Mouse (Mus musculus): ENCODE measurements around the gene Glb1.

Gene Glb1

DNA sequence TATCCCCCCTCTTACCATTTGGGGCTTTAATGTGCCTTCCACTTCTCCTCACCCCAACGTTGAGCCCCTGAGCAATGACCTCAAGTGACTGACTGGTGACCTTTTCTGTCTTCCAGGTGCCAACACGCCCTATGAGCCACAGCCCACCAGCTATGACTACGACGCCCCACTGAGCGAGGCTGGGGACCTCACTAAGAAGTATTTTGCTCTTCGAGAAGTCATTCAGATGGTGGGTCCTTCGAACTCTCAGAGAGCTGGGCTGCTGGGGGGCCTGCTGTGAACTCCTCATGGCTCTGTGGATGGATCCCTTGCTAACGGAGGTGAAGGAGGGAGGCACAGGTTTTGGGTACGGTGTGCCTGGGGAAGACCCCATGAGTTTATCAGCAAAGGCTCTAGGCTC lies 42.0 kb downstream of the Glb1 start:
- no peak for DNase-seq (ENCODE audit: inconsistent ontology term)

DNA sequence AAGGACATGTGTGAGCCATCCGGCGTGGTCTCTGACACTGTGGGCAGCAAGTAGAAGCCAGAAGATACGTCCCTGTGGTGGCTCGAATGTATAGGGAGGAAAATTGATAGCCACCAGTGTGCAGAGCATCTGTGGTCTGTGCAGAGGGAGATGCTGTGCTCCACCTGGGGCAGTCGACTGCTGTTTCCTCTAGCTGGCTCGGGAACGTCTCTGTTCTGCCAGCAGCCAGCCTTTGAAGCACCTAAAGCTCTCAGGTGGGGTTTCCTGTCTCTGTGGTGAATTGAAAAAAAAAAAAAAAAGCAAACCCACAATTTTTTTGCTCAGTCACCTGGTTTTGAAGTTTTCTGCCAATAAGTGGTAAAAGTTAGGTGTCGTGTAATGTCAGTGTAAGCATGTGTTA lies 42.5 kb downstream of the Glb1 start:
- no peak for DNase-seq (ENCODE audit: inconsistent ontology term)

- DNase-seq (ENCODE audit: inconsistent ontology term): no peak
Observed at GRCm38 (mm10) chr9:114446887-114447286, 46.0 kb downstream of the Glb1 start.

GRCm38 (mm10) chr9:114448700-114449099 lies 47.8 kb downstream of the Glb1 start:
- DNase-seq (ENCODE audit: inconsistent ontology term): no peak

- no peak for DNase-seq (ENCODE audit: inconsistent ontology term)
Observed at GRCm38 (mm10) chr9:114449120-114449754, 48.4 kb downstream of the Glb1 start.

DNA sequence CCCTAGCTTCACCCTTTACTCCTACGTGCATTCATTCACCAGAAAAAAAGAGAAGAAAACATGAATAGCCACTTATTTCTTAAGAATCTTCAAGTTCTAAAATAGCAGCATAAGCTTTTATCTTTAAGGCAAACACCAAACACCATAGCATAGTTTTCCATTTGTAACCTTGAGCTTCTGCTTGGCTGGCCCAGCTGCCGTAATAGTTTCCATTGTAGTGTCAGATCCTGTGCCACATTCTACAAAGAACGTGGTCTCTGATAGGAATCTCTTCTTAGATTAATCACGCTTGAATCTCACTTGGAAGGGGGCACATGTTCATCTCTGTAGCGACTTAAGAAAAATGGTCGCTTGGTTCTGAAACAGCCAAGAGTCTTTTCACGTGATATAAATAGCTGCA lies 50.7 kb downstream of the Glb1 start:
- no peak for DNase-seq (ENCODE audit: inconsistent ontology term)

DNA sequence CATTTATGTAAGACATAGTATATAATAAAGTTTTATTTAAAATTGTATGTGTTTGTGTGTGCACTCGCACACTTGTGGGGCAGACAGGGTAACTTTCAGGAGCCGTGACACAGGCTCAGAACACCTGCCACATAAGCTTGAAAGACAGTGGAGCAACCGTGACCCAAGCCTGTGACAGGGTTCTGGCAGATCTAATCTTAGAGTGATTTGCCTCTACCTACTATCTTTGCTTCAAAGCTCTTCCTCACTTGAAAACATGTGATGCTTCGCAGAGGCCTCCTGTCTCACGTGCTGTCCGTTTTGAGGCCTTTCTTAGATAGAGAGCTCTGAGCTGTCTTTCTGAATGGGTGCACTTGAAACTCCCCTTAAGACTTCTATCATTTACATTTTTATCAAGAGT lies 51.5 kb downstream of the Glb1 start:
- DNase-seq (ENCODE audit: inconsistent ontology term): no peak

GRCm38 (mm10) chr9:114455420-114455819 lies 54.5 kb downstream of the Glb1 start:
- no peak for DNase-seq (ENCODE audit: inconsistent ontology term)

- DNase-seq (ENCODE audit: inconsistent ontology term): no peak
Observed at GRCm38 (mm10) chr9:114458436-114458835, 57.6 kb downstream of the Glb1 start.

GRCm38 (mm10) chr9:114462569-114462968 lies 61.7 kb downstream of the Glb1 start:
- no peak for DNase-seq (ENCODE audit: inconsistent ontology term)

- no peak for DNase-seq (ENCODE audit: inconsistent ontology term)
Observed at GRCm38 (mm10) chr9:114465442-114465841, 64.6 kb downstream of the Glb1 start.

DNA sequence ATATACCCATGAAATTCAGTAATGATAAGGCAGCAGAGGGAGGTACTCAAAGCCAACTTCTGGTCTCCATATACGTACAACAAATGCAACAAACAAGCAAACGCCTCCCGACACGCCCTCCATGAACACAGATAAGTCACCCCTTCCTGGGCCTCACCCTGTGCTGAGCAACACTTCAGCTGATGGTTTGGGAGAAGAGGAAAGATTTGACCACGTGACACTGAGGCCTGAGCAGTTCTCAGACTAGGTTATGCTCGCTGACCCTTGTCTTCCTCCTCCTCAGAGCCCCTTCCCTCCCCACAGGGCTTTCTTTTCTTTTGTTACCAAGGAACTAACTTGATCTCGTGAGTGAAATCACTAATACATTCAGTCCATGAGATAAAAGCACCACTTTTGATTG lies 66.0 kb downstream of the Glb1 start:
- DNase-seq (ENCODE audit: inconsistent ontology term): no peak

- DNase-seq (ENCODE audit: inconsistent ontology term): no peak
Observed at GRCm38 (mm10) chr9:114468217-114468616, 67.3 kb downstream of the Glb1 start.

GRCm38 (mm10) chr9:114468701-114469100 lies 67.8 kb downstream of the Glb1 start:
- no peak for DNase-seq (ENCODE audit: inconsistent ontology term)

DNA sequence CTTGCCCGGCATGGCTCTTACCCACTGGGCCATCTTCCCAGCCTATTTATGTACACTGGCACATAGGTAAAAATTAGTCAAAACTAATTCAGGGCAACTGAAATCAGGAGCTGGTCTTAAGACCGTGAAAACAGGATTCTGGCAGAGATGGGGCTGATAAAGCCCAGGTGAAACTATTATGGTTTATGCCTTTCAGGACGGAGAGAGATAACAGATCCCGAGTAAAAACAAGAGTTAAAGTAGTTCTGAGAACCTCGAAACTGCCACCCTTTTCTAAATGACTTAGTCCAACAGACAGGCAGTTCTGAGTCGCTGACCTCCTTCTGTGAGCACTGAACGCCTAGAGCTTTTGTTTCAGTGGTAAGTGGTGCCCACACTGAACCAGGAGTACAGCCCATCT lies 71.0 kb downstream of the Glb1 start:
- no peak for DNase-seq (ENCODE audit: inconsistent ontology term)

DNA sequence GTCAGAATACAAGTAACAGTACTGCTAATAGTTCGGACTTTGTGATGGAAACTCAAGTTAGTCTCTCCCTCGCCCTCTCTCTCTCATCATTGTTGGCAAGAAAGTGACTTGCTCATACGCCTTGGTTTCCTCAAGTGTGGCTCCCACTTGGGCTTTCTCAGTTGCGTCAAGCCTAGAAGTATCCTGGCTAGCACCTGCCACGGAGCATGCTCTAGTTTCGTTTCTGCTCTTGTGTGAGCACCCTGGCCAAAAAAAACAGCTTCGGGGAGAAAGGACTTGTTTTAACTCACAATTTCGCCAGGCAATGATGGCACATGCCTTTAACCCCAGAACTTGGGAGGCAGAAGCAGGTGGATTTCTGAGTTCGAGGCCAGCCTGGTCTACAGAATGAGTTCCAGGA lies 76.1 kb downstream of the Glb1 start:
- DNase-seq (ENCODE audit: inconsistent ontology term): no peak

- DNase-seq (ENCODE audit: inconsistent ontology term): no peak
Observed at GRCm38 (mm10) chr9:114480940-114481339, 80.1 kb downstream of the Glb1 start.

DNA sequence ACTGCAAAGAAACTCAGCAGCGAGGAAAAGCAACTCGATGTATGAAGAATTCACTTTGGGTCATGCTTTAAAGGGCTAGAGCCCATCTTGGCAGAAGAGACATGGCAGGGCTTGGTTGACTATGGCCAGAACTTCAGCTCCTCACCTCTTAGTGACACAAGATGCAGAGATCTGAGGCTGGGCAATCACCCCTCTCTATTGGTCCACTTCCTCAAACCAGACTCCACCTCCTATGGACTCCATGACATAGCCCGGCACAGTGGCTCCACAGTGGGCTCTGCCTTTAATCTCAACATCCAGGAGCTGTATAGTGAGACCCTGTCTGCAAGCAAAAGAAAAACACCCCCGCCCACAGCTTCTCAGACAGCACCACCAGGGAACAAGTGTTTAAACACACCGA lies 83.9 kb downstream of the Glb1 start:
- DNase-seq (ENCODE audit: inconsistent ontology term): no peak

DNA sequence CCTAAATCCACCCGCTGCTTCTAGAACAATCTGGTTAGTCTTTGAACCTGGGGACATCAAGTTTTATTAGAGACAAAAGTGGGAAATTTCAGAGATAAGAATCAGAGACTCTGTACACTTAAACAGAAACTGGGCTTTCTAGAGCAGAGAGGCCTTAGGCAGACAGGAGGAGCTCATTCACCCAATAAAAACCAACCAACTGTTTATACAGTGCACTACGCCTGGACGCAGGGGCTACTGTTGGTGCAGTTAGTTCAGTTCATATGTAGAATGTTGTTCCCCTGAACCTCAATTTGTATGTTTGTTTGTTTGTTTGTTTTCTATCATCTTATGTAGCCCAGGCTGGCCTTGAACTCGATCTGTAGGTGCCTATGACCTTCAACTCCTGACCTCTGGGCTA lies 85.9 kb downstream of the Glb1 start:
- no peak for DNase-seq (ENCODE audit: inconsistent ontology term)

GRCm38 (mm10) chr9:114487481-114488258 lies 86.8 kb downstream of the Glb1 start:
- DNase-seq (ENCODE audit: inconsistent ontology term): no peak

DNA sequence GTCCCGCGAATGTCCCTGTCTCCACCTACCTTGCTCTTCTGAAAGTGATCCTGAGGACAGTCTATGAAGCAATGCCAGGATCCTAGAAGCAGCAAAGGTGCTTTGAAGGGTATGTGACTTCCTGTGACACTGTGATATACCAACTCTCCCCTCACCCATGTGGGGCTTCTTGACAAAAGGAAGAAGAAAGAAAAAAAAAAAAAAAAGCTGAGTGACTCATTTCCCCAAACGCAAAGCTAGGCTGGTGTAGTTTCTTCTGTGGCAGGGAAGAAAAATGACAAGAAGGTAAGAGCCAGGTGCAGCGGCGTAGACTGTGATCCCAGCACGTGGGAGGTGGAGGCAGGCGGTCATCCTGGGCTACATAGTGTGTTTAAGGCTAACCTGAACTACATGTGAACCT lies 95.6 kb downstream of the Glb1 start:
- DNase-seq (ENCODE audit: inconsistent ontology term): no peak

DNA sequence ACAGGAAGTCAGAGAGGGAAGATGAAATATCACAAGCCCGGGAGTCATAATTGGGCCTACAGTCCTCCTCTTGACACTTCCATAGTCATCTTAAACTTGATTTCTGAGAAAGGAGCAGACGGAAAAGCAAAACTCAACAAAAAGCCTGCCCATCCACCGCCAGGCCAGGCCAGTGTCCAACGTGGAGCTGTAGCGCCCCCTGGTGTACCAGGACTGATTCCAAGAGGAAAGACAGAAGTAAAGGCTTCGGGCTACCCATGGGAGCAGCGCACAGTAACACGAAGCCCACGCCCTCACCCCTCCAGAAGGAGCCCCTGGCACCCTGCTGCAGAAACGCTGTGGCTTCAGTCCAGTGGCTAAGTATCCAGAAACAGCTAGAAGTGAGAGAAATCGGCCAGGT lies 97.3 kb downstream of the Glb1 start:
- peak; percentile 77 for DNase-seq (ENCODE audit: inconsistent ontology term)

DNA sequence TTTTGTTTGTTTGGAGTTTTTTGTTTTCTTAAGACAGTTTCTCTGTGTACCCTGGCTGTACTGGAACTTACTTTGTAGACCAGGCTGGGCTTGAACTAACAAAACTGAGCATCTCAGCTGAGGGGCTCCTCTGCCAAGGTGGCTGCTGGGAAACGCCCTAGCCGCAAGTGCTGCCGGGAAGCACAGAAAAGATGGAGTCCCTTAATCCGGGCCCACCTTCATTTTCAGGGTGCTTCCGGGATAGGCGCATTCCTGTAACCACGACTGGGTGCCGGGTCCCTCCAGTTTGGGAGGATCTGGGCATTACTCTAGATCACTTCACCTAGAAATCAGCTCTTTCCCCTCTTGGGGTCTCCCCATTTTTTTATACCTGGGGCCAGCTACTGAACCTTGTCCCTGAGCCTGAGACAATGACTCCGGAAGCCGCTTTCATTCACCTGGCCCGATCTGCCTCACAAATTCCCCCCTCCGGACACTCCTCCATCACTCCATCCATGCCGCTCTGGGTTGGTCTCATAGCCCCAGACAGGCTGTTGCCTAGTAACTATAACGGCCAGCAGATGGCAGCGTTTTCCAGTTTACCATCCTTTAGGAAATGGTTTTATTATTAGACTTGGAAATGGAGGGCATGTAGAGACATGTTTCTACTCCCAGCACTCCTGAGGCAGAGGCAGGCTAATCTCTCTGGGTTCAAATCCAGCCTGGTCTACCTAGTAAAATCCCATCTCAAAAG lies 99.1 kb downstream of the Glb1 start:
- peak; percentile 29 for DNase-seq (ENCODE audit: inconsistent ontology term)
